Mouse (Mus musculus) cerebellum, adult 9-11 months (tissue): ENCODE measurements around the gene E030025P04Rik.

Source experiments
- DNase-seq: peaks from one replicate; pipeline ENCODE4 v3.0.0; 2022

Gene E030025P04Rik

DNA sequence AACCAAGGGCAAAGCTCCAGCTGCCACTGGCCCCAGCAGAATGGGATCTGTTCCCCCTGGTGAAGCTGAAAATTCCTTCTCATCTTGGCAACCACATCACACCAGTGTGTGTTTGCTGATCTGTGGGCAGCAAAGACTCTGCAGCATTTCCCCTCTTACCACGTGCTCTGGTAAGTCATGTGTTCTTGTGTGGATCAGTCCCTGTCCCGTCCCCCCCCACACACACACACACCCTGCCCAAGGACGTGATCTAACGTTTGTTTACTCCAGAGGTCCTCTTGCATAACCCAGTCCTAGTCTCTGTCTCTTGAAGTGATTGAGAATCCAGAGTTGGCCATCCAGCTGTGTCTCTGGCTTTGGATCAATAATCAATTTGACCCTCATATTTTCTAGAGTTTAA lies at the start of gene E030025P04Rik:
Gene E030025P04Rik, minus strand, starts transcription at position 134 of the 400 bp plus-strand sequence.
- DNase-seq: no peak

DNA sequence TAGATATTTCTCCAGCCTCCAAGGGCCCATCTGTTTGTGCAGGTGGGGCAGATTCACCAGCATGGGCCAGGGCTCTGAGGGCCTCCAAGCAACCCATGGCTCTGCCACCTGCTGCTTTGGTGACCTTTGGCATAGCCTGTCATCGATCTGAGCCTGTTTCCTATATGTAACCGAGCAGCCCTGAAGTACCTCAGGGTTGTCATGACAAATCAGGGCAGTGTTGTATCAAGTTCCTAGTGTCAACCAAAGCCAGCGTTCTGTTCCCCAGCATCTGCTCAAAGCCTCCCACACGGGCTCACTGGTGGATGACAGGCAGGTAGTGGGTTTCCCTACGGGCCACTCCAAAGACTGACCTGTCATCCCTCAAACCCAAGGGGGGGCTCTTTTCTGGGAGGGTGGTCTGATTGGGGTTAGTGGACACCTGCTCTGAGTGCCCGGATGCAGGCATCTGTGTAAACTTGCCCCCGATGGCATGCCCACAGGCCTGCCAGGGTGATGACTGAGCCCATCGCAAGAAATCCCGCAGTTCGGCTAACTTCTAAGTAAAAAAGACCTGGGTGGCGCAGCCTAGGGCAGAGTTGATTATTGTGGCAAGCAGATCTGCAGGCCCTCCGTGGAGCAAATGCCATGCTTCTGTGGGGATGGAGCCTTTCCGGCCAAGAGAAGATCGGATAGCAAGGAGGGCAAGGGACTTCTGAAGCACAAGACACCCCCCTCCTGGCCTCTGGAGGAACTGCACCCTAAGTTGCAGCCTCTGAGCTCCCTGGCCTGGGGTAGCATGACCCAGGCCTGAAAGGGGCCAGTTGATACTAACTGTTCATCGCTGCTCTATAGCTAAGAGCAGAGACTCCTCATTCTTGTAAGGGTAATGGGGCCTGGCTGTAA lies 48.7 kb upstream of the E030025P04Rik start:
- DNase-seq: peak; percentile 57

DNA sequence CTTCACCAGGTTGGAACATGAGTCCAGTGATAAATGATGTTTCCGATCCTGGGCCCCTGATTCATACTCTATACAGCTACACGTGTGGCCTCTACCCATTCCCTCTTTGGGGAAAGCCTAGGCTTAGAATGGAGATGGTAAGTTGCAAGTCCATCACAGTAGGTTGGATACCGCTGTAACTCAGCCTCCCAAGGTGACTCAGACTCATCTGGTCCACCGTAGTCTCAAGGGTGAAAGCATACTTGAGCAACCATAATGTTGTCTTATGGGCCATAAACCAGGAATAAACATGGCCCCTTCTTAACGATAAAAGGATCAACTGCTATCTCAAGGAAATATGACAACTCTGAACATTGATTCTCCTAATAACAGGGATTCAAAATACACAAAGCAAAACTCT lies 44.1 kb upstream of the E030025P04Rik start:
- no peak for DNase-seq

DNA sequence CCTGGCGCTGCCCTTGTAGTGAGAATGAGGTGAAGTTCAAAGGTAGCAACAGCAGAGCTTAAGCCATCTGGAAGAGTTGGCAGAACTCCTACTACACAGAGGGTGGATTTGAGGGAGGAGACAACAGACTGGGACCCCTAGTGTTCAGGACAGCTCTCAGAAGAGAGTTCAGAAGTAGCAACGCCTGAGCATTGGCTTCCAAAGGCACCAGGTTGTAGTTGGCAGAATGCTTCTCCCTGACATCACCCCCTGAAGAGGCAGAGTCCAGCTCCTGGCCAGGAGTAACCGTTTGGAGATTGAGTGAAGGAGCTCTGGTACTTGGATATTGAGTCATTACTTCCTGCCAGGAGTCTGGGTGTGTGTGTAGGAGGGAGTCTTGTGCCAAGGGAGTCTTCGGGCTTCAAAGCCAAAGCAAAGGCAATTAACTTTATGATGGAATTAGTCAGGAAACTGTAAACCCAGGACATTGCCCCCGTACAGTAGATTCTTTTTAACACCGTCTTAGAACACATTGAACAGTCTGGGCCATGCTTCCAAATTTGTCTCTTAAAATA lies 43.5 kb upstream of the E030025P04Rik start:
- peak; percentile 39 for DNase-seq

DNA sequence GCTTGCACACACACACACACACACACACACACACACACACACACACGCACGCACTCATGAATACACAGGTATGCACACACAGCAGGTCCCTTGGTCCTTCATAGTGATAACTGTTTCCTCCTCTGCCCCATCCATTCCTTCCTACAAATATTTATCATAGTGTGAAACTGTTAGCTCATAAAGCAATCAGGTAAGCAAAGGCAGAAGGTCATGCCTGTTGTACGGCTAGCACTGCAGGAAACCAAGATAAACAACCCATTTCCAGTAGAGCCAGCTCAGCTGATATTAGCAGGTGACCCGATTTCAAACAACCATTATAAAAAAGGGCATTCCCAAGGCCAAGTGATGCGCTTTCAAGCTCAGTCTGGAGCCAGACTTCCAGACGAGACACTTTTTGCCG lies 36.9 kb upstream of the E030025P04Rik start:
- no peak for DNase-seq

DNA sequence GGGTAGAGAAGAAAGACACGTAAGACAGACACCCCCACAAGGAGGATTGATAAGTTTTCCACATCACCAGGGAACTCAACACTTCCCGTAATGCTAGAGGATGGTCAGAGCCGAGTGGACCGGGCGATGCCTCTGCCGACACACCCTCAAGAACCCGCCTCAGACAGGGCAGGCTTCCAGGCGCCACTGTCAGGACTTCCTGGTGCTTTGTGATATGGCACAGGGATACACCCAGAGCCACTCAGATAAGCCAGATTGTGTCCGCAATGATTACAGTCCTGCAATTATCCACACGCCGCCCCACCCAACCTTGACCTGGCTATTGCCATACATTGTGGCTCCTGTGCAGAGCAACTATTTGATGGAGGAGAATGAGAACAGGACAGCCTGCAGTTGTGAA lies 36.1 kb upstream of the E030025P04Rik start:
- no peak for DNase-seq

DNA sequence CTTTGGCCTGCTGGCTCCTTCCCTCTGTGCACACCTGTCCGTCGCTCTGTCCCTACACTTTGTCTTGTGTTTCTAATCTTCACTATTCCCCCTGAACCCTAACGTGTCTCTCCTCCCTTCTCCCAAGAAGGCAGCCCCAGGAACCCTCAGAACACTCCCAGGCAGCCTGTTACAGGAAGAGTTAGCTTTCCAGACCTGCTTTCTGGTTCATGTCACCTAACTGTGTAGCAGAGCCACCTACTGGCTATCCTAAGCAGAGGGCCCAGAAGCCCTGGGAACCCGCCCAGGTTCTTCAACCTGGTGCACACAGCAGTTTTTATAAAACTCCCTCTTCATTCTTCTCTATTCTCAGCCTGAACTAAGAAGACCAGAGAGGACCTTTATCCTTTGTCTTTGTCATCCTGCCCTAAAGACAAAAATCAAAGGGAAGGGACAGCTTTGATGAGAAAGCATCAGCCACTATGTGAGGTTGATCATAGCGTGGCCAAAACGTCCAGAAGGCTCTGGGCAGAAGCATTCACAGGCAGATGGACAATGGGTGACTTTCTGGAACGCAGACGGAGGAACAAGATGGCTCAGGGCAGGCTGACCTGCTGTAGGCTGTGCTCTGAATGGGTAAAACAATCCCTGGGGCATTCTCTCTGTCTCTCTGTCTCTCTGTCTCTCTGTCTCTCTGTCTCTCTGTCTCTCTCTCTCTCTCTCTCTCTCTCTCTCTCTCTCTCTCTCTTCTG lies 34.8 kb upstream of the E030025P04Rik start:
- DNase-seq: peak; percentile 58

DNA sequence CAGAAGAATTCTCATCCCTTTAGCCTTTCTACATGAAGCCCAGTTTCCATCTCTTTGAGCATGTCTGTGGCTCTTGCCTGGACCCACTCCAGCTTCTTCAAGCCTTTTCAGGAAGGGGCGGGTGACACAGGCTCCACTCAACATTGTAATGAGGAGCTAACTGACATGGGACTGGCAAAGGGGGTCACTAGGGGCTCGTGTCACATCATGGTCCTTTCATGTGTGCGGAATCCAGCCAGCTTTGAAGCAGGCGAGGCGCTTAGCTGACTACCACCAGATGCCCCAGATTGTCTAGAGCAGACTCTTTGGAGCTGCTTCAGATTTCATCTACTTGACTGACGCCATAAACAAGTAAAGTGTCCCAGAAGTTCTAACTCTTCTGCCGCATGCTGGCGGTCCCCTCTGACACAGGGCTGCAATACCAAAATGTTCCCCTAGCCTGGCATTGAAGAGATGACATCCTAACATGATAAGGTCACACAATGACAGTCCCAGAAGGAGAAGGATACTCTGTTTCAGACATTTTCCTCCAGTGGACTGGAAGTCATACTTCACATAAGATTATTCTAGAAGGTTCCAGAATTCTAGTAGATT lies 31.3 kb upstream of the E030025P04Rik start:
- no peak for DNase-seq

DNA sequence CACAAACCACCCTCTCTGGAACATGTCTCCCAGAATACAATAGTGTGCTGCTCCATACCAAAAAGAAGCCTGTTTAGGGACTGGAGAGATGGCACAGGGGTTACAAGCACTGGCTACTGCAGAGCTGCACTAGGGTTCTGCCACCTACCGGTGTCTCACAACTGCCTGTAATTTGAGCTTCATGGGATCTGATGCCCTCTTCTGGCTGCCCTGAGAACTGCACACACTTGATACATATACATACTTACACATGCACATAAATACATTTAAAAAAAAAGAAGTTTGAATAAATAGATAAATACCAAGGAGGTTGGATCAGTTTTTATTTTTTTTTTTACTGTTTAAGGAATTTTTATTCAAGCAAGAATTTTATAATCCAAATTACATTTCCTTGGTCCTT lies 28.1 kb upstream of the E030025P04Rik start:
- no peak for DNase-seq

DNA sequence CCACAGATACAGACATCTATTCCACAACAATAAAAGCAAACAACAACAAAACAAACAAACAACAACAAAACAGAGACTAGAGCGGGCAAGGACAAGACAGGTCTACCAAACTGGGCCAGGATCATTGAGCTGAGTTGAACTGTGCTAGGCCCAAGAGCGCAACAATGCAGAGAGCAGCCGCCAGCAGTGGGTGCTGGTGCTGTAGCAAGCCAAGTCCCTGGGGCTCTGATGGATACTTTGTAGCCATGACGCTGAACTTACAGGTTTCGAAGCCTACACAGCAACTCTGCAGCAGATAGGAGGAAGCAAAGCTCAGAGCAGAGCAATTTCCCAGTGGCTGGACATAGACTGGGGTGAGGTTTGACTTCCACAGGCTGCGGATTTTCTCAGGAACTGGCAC lies 26.6 kb upstream of the E030025P04Rik start:
- no peak for DNase-seq

DNA sequence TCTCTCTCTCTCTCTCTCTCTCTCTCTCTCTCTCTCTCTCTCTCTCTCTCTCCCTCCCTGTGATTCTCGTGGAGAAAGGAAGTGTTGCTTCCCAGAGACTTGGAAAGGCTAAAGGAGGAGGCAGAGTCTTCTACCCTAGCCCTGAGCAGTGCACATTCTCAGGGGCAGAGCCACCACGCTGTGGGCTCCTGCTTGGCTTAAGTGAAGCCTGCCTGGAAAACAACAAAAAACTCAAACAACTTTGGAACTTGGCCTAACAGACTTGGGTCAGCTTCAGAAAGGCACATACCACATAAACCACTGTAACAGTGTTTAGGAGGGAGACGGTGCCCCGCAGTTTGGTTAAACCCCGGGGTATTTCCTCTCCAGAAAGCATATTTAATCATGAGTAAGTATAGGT lies 13.5 kb upstream of the E030025P04Rik start:
- DNase-seq: no peak

DNA sequence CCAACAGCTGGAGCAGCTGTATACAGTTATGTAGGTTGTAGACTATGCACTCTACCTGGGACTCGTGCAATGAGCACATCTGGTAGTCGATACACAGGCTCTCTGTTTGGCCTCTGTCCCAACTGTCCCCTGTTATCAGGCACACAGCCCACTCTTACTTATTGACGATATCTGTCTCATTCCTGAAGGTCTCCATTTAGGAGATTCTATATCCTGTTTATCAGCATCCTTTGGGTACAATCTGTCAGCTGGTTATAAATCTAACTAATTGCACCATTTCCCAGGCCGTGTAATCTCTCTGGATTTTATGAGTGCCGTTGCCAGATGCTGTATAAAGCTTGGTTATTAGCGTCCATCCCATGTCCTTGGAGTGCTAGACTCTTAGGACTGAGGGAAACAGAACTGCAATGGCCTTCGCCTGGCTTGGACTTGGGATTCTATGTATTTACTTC lies 747 bp upstream of the E030025P04Rik start:
- no peak for DNase-seq

DNA sequence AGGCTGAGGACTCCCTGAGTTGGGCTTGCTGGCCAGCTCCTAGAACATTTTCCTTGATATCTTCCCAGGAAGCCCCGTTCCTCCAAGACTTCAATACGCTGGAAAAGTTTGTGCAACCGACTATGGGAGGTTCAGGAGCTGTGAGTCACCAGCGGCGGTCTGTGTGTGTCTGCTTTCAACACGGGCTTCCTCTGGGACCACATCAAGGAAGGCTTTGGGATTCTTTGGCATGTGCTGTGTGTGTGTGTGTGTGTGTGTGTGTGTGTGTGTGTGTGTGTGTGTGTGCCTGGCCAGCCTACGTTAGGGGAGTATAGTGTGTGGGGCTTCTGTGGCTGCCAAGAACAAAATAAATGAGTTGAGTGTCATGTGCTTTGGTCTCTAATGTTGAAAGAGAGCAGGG lies 17.7 kb downstream of the E030025P04Rik start:
- DNase-seq: no peak

DNA sequence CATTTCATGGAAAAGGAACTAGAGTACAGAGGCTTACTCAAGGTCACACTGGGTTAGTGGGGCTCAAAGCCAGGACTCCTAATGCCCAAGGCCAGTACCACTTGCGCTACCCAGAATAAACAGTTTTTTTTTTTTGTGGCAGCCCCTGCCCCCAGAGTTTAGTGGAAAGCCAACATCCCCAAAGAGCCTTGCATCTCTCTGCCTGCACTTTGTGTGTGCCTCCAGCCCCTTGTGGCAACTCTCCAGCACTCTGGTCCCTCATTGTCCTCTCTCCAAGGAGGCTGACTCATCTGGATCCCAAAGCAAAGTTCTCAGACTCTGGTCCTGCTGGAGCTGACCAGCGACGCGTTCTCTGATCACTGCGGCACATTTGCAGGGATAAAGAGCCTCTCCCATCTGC lies 18.7 kb downstream of the E030025P04Rik start:
- DNase-seq: no peak

DNA sequence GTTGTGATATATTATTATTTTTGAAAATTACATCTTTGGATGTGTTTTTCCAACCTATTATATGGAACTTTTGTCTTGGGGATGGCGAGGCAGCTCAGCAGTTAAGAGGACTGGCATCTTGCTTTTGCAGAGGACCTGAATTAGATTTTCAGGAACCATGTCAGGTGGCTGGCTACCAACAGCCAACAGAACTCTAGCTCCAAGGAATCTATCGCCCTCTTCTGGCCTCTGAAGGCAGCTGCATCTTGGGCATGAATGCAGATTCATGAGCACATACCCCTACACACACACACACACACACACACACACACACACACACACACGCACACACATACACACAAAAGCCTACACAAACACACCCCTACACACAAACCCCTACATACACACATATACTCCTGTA lies 19.9 kb downstream of the E030025P04Rik start:
- no peak for DNase-seq

DNA sequence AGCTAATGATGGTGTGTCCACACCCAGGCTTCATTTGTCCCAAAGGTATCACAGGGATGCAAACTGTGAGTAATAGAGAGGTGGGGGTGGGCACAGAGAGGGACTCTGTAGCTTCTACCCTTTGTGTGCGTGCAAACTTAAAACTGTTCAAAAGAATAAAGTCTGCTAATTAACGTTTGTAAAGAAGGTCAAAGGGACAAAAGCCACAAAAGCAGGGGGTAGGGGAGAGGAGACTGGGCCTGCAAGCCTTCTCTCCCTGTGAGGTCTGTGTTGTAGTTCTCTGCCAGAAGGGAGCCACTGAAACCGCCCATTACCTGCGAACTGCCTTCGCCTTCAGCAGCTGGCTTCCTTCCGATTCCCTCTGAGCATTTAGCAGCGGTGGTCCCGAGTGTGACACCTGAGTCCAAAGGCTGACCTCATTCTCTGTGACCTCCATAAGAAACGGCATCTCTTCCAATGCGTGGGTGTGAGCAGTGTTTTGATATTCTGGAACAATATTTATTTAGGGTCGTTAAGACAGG lies 34.3 kb downstream of the E030025P04Rik start:
- DNase-seq: no peak

DNA sequence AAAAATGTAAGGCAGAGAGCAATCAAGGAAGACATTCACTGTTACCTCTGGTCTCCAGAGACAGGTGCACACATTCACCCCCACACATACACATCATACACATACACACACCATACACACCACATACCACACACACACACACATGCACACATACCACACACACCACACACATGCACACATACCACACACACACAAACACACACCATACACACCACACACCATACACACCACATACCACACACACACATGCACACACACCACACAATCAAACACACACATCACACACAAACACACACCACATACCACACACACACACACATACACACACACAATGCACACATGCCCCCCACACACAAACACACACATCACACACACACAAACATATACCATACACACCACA lies 35.1 kb downstream of the E030025P04Rik start:
- DNase-seq: no peak

DNA sequence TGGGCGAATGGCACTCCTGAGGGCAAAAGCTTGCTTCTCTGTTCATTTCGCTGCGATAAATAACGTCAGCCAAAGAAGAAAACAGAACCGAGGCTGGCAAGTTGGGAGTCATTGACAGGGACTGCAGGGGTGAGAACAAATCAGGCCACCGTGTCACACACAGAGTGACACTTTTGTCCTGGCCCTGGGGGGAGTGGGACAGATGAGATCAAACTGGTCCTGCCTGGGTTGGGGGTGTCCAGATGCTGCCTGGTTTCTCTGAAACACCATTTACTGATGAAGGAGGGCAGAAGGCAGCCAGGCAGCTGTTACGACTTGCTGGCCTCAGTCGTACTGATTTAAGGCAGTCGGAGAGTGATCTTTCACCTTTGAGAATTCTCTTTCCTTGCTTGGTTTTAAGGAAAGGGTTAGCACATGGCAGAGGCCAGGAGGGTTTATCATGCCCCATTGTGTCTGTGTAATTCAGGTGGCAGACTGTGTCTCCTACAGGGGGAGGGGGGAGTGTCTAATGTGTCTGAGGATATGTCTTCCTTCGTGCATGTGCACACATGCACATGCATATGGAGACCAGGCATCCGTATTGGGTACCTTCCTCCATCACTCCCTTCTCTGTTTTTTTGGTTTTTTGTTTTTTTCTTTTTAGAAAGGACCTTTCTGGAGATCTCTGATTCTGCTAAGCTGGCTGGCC lies 36.5 kb downstream of the E030025P04Rik start:
- no peak for DNase-seq

DNA sequence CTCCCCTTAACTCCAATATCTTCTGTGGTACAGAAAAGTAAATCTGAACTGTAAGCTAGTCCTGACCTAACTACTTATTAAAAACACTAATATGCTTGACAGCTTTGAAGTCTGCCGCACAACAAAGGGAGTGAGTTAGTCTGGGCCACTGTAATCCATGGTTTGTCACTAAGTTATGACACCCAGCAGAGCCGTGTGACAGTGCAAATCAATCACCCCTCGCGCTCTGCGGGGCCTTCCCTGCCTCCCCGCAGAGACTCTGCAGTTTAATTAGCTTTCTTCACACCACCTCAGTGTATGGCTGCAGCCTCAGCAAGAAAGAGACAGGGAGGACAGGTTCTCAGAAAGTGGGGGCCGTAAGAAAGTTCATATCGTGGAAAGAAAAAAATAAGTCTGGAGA lies 37.4 kb downstream of the E030025P04Rik start:
- DNase-seq: no peak

DNA sequence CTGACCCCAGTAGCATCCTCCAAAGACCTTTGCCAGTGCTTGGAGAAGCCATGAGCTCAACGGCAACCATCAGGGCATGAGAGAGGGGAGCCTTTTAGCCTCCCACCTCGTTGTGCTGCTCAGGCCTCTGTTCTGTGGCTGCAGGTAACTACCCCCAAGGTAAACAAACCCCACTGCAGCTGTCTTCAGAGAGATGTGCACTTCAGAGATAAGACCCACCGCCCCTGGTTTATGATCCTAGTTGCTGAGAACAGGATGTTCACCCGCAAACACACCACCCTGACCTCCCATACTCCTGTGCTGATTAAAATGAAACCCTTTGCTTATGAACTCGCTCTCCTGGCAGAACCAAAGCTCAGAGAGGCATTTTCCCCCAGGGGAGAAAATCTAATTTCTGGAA lies 38.0 kb downstream of the E030025P04Rik start:
- no peak for DNase-seq

DNA sequence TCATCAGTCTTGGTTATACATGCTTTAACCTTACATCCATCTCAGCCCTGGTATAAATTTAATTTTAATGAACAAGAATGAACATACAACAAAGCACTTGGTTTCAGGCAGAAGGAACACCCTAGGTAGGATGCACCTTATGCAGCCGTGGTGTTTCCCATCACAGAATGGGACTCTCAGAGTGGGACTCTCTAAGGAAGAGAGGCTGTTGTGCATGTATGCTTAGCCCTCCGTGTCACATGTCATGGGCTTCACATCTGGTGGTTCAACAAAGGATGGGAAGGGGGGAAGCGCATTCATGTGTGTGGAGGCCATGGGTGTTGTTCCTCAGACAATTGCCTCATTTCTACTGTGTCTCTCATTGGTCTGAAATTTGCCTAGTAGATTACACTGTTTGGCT lies 40.8 kb downstream of the E030025P04Rik start:
- no peak for DNase-seq

DNA sequence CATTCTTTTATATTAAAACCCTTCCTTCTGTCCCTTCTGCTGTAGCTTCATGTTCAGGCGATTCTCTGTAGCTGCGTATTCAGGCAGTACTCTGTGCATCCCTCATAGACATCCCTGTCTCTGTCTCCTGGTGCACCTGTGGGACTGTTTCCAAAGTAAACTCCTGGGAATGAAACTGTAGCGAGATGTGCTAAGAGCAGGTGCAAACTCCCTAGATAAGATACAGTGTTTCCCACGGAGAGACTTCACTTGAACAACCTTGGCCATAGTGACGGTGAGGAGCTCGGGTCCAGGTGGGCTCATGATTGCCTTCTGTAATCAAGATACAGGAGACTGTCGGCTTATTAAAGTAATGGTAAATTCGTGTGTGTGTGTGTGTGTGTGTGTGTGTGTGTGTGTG lies 41.5 kb downstream of the E030025P04Rik start:
- DNase-seq: no peak

DNA sequence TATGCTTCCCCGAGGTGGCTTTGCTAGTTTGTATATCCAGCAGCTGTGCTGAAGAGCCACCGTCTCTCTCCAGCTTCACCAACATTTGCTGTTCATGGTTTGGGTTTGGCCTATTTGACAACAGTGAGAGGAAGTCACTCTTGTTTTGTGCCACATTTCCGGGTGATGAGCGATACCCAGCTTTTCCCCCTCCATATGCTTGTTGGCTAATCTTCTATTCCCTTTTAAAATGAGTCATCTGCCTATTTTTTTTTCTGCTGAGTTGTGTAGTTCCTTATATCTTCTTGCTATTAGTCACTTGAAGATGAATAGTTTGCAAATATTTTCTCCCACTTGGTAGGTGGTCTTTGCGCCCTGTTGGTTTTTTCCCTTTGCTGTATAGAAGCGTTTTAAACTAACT lies 43.9 kb downstream of the E030025P04Rik start:
- no peak for DNase-seq
